Mouse (Mus musculus) hindbrain, embryonic 12.5 days (tissue): Measurements from ENCODE around the gene Pabpc1l. TPM values are rescaled to one million over a fixed set of nuclear protein-coding genes. Genes with fewer than 3 reads are reported as not detected.

Experiments used
- polyA plus RNA-seq: library from polyadenylated mRNA; unstranded; fragments of >200 nt; fragmentation: Nextera tagmentation; extraction: Ambion mirVana; gene quantifications from 2 replicates; pipeline ENCODE4 v1.2.1, GENCODE M21; 2016

The Pabpc1l gene
- polyA plus RNA-seq, 1 experiment from 2014 or later, result 2.9 TPM

Other genes with a start within 250 kb of the Pabpc1l start
- 0.13 and 0.48 TPM in 2 replicates for gene Ccn5, start 204.6 kb upstream of the Pabpc1l start, polyA plus RNA-seq
- gene Kcnk15, start 171.8 kb upstream of the Pabpc1l start, polyA plus RNA-seq, result not detected in 2 replicates
- gene Rims4, start 106.8 kb upstream of the Pabpc1l start, polyA plus RNA-seq, result 5.6 TPM in 2 replicates
- 355 and 373 TPM in 2 replicates for gene Ywhab, start 30.5 kb upstream of the Pabpc1l start, polyA plus RNA-seq
- 32.0 and 34.5 TPM in 2 replicates for gene Stk4, start 44.9 kb downstream of the Pabpc1l start, polyA plus RNA-seq
- 47.0 and 47.8 TPM in 2 replicates for gene Tomm34, start 45.7 kb downstream of the Pabpc1l start, polyA plus RNA-seq
- gene Kcns1, start 145.7 kb downstream of the Pabpc1l start, polyA plus RNA-seq, result 0.27 and 0.30 TPM in 2 replicates
- not detected in 2 replicates for gene Wfdc5, start 157.3 kb downstream of the Pabpc1l start, polyA plus RNA-seq
- 0.31 TPM in 1 of 2 replicates, not detected in the other for gene Wfdc12, start 165.2 kb downstream of the Pabpc1l start, polyA plus RNA-seq
- gene Wfdc15a, start 174.7 kb downstream of the Pabpc1l start, polyA plus RNA-seq, result not detected in 2 replicates
- not detected in 2 replicates for gene Wfdc15b, start 196.2 kb downstream of the Pabpc1l start, polyA plus RNA-seq
- gene Svs2, start 213.0 kb downstream of the Pabpc1l start, polyA plus RNA-seq, result not detected in 2 replicates
- gene Svs3b, start 231.2 kb downstream of the Pabpc1l start, polyA plus RNA-seq, result not detected in 2 replicates